Mouse (Mus musculus): ENCODE data around the gene Gm34653. TPM values are rescaled to one million over a fixed set of nuclear protein-coding genes. Genes with fewer than 3 reads are reported as not detected.
"Not testable (repeated sequence)": the region's sequence is repeated elsewhere in the genome, so short reads cannot be mapped to it uniquely, and the experiment has no call there.

Gene Gm34653
- polyA plus RNA-seq (2012): not detected in 2 replicates

GRCm38 (mm10) chr2:34832766-34833457 is at the start of gene Gm34653:
TSS of gene Gm34653 (plus strand) at chr2:34833007.
- not testable (repeated sequence) for H3K4me1 ChIP-seq (ENCODE audit: control insufficient read depth); H3K4me3 ChIP-seq (replicated peaks); H3K36me3 ChIP-seq (ENCODE audit: control insufficient read depth)
- Histone ChIP-seq H3K9me3 (ENCODE audit: control insufficient read depth, low read length) (peaks cover 17% of the 10 kb centered on the region), H3K27me3 (ENCODE audit: control insufficient read depth) (peaks cover 14% of the 10 kb centered on the region)

- H3K27me3 ChIP-seq (ENCODE audit: control insufficient read depth): no peaks in the 10 kb centered on the region
- H3K4me3 ChIP-seq (replicated peaks): peak overlapping the region; percentile 57
- TF ChIP-seq TAL1 (IDR thresholded peaks at IDR 0.05; ENCODE audit: low read length) (peak; percentile 85), GATA1 (IDR thresholded peaks at IDR 0.05; ENCODE audit: low read length) (peak; percentile 90)
- H3K9me3 ChIP-seq (ENCODE audit: control insufficient read depth, low read length): no peaks in the 10 kb centered on the region
- peaks cover 78% of the 10 kb centered on the region for H3K36me3 ChIP-seq (ENCODE audit: control insufficient read depth)
- H3K4me1 ChIP-seq (ENCODE audit: control insufficient read depth): peaks cover 65% of the 10 kb centered on the region
These were observed 49.5 kb upstream of the Gm34653 start for GRCm38 (mm10) chr2:34783064-34784020.

GRCm38 (mm10) chr2:34784085-34784484 is 48.7 kb upstream of the Gm34653 start:
- peaks cover 77% of the 10 kb centered on the region for H3K36me3 ChIP-seq (ENCODE audit: control insufficient read depth)
- no peaks in the 10 kb centered on the region for H3K27me3 ChIP-seq (ENCODE audit: control insufficient read depth)
- H3K4me1 ChIP-seq (ENCODE audit: control insufficient read depth): peaks cover 58% of the 10 kb centered on the region
- TF ChIP-seq GATA1 (IDR thresholded peaks at IDR 0.05; ENCODE audit: low read length): no peak
- H3K9me3 ChIP-seq (ENCODE audit: control insufficient read depth, low read length): no peaks in the 10 kb centered on the region
- H3K4me3 ChIP-seq (replicated peaks): peak overlapping the region; percentile 57

- Histone ChIP-seq H3K9me3 (ENCODE audit: control insufficient read depth, low read length) (peaks cover 7% of the 10 kb centered on the region), H3K4me3 (replicated peaks) (peak overlapping the region; percentile 17), H3K36me3 (ENCODE audit: control insufficient read depth) (peaks cover 71% of the 10 kb centered on the region), H3K27me3 (ENCODE audit: control insufficient read depth) (no peaks in the 10 kb centered on the region), H3K4me1 (ENCODE audit: control insufficient read depth) (peaks cover 26% of the 10 kb centered on the region)
- no peak for TF ChIP-seq TAL1 (IDR thresholded peaks at IDR 0.05; ENCODE audit: low read length)
- no peak for TF ChIP-seq GATA1 (IDR thresholded peaks at IDR 0.05; ENCODE audit: low read length)
These were observed 42.5 kb upstream of the Gm34653 start for GRCm38 (mm10) chr2:34790282-34790681.

DNA sequence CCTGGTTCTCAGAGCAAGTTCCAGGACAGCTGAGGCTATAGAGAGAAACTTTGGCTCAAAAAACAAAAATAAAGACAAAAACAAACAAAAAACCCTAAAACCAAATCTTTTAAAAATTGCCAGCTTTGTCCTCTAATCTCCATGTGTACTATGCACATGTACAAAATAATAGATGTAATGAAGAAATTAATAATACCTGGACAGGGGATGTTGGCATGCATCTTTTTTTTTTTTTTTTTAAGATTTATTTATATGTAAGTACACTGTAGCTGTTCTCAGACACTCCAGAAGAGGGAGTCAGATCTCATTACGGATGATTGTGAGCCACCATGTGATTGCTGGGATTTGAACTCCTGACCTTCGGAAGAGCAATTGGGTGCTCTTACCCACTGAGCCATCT is 40.3 kb upstream of the Gm34653 start:
- not testable (repeated sequence) for H3K27me3 ChIP-seq (ENCODE audit: control insufficient read depth); H3K4me3 ChIP-seq (replicated peaks); H3K9me3 ChIP-seq (ENCODE audit: control insufficient read depth, low read length)
- Histone ChIP-seq H3K4me1 (ENCODE audit: control insufficient read depth) (peaks cover 35% of the 10 kb centered on the region), H3K36me3 (ENCODE audit: control insufficient read depth) (peaks cover 67% of the 10 kb centered on the region)

DNA sequence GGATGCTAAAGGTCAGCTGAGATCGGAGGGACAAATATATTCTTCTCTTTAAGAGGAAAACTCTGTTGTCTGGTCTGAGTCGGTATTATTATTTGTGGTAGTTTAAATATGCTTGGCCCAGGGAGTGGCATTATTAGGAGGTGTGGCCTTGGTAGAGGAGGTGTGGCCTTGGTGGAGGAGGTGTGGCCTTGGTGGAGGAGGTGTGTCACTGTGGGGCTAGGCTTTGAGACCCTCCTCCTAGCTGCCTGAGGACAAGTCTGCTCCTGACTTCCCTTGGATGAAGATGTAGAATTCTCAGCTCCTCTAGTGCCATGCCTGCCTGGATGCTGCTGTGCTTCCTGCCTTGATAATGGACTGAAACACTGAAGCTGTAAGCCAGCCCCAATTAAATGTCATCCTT is 38.3 kb upstream of the Gm34653 start:
- H3K36me3 ChIP-seq (ENCODE audit: control insufficient read depth): peaks cover 54% of the 10 kb centered on the region
- H3K27me3 ChIP-seq (ENCODE audit: control insufficient read depth): no peaks in the 10 kb centered on the region
- no peak overlapping the region for H3K4me3 ChIP-seq (replicated peaks)
- TF ChIP-seq TAL1 (IDR thresholded peaks at IDR 0.05; ENCODE audit: low read length): no peak
- TF ChIP-seq GATA1 (IDR thresholded peaks at IDR 0.05; ENCODE audit: low read length): no peak
- H3K4me1 ChIP-seq (ENCODE audit: control insufficient read depth): peaks cover 52% of the 10 kb centered on the region
- peaks cover 7% of the 10 kb centered on the region for H3K9me3 ChIP-seq (ENCODE audit: control insufficient read depth, low read length)

- Histone ChIP-seq H3K4me1 (ENCODE audit: control insufficient read depth) (peaks cover 55% of the 10 kb centered on the region), H3K27me3 (ENCODE audit: control insufficient read depth) (no peaks in the 10 kb centered on the region), H3K36me3 (ENCODE audit: control insufficient read depth) (peaks cover 47% of the 10 kb centered on the region), H3K4me3 (replicated peaks) (no peak overlapping the region), H3K9me3 (ENCODE audit: control insufficient read depth, low read length) (peaks cover 7% of the 10 kb centered on the region)
- TF ChIP-seq GATA1 (IDR thresholded peaks at IDR 0.05; ENCODE audit: low read length) (no peak), TAL1 (IDR thresholded peaks at IDR 0.05; ENCODE audit: low read length) (no peak)
These were observed 37.4 kb upstream of the Gm34653 start for GRCm38 (mm10) chr2:34795426-34795825.

DNA sequence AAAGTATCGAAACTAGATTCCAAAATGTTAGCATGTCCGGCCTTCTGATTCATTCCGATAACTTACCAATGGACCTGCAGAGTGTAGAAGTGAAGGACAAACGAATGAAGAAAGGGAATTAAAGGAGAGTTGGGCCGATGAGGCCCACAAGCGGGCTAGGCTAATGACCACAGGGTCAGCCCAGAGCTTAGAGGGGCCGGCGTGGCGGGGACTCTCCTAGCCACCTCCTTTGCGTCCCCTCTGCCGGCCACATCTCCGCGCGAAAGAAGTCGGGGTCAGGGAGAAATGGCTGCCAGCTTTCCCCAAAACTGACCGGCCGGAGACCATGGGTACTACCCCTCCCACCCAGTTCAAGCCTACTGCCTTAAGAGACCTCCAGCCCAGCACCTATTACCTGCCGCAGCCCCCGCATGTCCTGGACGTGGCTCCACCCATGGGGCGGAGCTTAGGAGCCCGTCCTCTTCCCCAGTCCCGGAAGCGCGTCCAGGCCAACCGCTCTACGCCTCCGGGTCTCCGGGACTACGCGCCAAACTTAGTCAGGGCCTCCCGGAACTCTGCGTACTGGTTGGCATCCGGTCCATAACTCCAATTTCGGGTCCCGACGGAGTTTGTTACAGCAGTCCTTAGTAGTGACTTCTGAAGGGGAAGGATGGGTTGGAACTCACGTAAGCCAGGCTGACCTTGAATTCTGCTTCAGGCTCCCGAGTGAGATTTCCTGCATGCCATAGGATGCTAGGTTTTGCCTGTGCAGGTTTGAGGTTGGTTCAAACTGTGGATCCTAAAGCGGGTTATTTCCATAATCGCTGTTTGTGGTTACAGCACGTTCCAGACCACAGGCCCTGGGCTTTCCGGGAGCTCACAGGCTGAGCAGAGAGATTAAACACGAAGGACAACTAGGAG is 33.2 kb upstream of the Gm34653 start, which contains the start of gene Rabepk:
Gene Rabepk, minus strand, starts transcription at position 556 of the 900 bp plus-strand sequence.
- H3K27me3 ChIP-seq (ENCODE audit: control insufficient read depth): no peaks in the 10 kb centered on the region
- peaks cover 34% of the 10 kb centered on the region for H3K36me3 ChIP-seq (ENCODE audit: control insufficient read depth)
- TF ChIP-seq GATA1 (IDR thresholded peaks at IDR 0.05; ENCODE audit: low read length): no peak
- no peak for TF ChIP-seq TAL1 (IDR thresholded peaks at IDR 0.05; ENCODE audit: low read length)
- no peaks in the 10 kb centered on the region for H3K9me3 ChIP-seq (ENCODE audit: control insufficient read depth, low read length)
- H3K4me1 ChIP-seq (ENCODE audit: control insufficient read depth): peaks cover 74% of the 10 kb centered on the region
- H3K4me3 ChIP-seq (replicated peaks): peak within 1 kb of the TSS; percentile 86

All from erythroblast, embryonic 14.5 days (primary cell).